Mouse (Mus musculus) hindbrain, embryonic 13.5 days (tissue): ENCODE measurements around the gene Gpc6. TPM values are rescaled to one million over a fixed set of nuclear protein-coding genes. Genes with fewer than 3 reads are reported as not detected.

ENCODE experiments used
- ATAC-seq: fragments of 200-750 bp; cut with Nextera tagmentation; 2 replicates; pipeline ENCODE4 v1.8.0; 2017; ENCODE audit warnings: moderate TSS enrichment; ENCODE audit not compliant: low FRiP score
- H3K27ac ChIP-seq: fragments of 300-500 bp; sonication (generic); 2 replicates; pipeline ENCODE4 v1.5.1; 2015; ENCODE audit warnings: inconsistent platforms, mild to moderate bottlenecking, moderate library complexity
- H3K27me3 ChIP-seq: fragments of 300-500 bp; sonication (generic); 2 replicates; pipeline ENCODE4 v1.6.1; 2015; ENCODE audit warnings: mild to moderate bottlenecking, inconsistent platforms
- H3K36me3 ChIP-seq: fragments of 300-500 bp; sonication (generic); 2 replicates; pipeline ENCODE4 v1.6.1; 2015; ENCODE audit warnings: mild to moderate bottlenecking, inconsistent platforms
- H3K4me1 ChIP-seq: fragments of 300-500 bp; sonication (generic); replicated peaks from 2 replicates; pipeline ENCODE4 v1.6.1; 2015; ENCODE audit warnings: inconsistent platforms
- H3K4me2 ChIP-seq: fragments of 300-500 bp; sonication (generic); 2 replicates; pipeline ENCODE4 v1.6.1; 2015; ENCODE audit warnings: inconsistent platforms, mild to moderate bottlenecking, moderate library complexity
- H3K4me3 ChIP-seq: fragments of 300-500 bp; sonication (generic); 2 replicates; pipeline ENCODE4 v1.5.1; 2015; ENCODE audit warnings: mild to moderate bottlenecking, inconsistent platforms
- H3K9ac ChIP-seq: fragments of 300-500 bp; sonication (generic); 2 replicates; pipeline ENCODE4 v1.6.1; 2015; ENCODE audit warnings: mild to moderate bottlenecking, inconsistent platforms
- H3K9me3 ChIP-seq: fragments of 300-500 bp; sonication (generic); 2 replicates; pipeline ENCODE4 v1.6.1; 2016; ENCODE audit warnings: inconsistent platforms
- WGBS: fragments of 180-500 bp; shearing (Covaris S2); methylation state at CpG from one replicate; pipeline ENCODE4 v1.1.7; 2015; 5-methylcytosine and 5-hydroxymethylcytosine counted together
- polyA plus RNA-seq: library from polyadenylated mRNA; unstranded; fragments of >200 nt; fragmentation: Nextera tagmentation; extraction: Ambion mirVana; gene quantifications from 2 replicates; pipeline ENCODE4 v1.2.1, GENCODE M21; 2015

The Gpc6 gene
- polyA plus RNA-seq, 1 experiment from 2014 or later, result 20.8 TPM

DNA sequence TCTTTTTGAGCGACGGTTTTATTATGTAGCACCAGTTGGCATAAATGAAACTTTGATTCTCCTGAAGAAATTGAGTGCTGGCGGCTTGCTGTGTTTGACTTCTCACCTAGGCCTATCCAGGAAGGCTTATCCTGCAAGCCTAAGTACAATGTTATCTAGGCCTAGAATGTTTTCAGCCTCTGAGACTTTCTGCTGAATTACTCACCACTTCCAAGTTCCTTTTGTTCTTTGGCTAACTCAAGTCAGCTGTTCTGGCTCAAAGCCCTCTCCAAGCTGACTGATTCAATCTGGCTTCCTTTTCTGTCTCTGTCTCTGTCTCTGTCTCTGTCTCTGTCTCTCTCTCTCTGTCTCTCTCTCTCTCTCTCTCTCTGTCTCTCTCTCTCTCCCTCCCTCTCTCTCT is 188.0 kb downstream of the Gpc6 start:
- Histone ChIP-seq H3K4me3 (no peak overlapping the region), H3K27me3 (no peaks in the 10 kb centered on the region), H3K9me3 (no peaks in the 10 kb centered on the region), H3K4me1 (no peaks in the 10 kb centered on the region), H3K9ac (no peak overlapping the region), H3K27ac (no peak overlapping the region), H3K36me3 (no peaks in the 10 kb centered on the region), H3K4me2 (no peak overlapping the region)
- 97% methylated on average over 3 of the region's 3 CpGs for WGBS
- no peak for ATAC-seq

DNA sequence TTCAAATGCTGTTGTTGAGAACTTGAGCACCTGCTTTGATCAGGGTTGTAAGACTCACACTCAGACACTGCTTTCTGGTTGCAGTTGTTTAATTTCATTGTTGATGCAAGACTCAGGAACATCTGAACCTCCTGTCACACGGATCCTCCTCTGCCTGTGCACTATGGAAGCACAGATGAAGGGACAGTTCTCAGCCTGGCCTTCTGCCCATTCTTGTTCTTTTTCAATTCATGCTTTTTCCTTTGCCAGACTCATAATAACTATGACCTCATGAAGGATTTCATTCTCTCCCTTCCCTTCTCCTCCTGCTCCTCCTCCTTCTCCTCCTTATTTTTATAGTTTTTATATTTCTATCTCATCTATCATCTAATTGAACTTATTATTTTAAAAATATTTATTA is 196.9 kb downstream of the Gpc6 start:
- no peak overlapping the region for H3K9ac ChIP-seq
- H3K27ac ChIP-seq, result no peak overlapping the region
- no peak overlapping the region for H3K4me2 ChIP-seq
- H3K36me3 ChIP-seq, result no peaks in the 10 kb centered on the region
- H3K4me1 ChIP-seq, result no peaks in the 10 kb centered on the region
- no peaks in the 10 kb centered on the region for H3K9me3 ChIP-seq
- H3K4me3 ChIP-seq, result no peak overlapping the region
- no peaks in the 10 kb centered on the region for H3K27me3 ChIP-seq
- WGBS, result 61% methylated on average over 1 of the region's 1 CpGs
- no peak for ATAC-seq

DNA sequence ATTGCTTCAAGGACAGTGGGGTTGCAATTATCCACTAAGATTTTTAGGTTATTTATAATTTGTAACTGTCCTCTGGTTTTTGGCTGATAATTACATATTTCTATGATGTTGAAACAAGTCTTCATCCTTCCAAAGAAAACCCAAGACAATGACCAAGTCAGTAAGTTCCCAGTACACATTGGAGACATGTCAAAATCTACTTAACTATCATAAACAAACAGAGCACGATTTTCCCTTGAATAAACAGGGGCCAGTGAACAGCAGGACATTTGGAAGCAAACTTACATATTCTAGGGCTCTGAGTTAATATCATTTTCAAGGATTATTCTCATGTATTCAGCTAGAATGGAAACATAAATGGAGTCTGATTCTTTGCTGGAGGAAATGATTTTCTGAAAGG is 205.2 kb downstream of the Gpc6 start:
- Histone ChIP-seq H3K27ac (no peak overlapping the region), H3K36me3 (no peaks in the 10 kb centered on the region), H3K9me3 (no peaks in the 10 kb centered on the region), H3K9ac (no peak overlapping the region), H3K4me3 (no peak overlapping the region), H3K4me1 (no peaks in the 10 kb centered on the region), H3K4me2 (no peak overlapping the region), H3K27me3 (no peaks in the 10 kb centered on the region)
- ATAC-seq, result no peak
- 84% methylated on average over 1 of the region's 1 CpGs for WGBS

DNA sequence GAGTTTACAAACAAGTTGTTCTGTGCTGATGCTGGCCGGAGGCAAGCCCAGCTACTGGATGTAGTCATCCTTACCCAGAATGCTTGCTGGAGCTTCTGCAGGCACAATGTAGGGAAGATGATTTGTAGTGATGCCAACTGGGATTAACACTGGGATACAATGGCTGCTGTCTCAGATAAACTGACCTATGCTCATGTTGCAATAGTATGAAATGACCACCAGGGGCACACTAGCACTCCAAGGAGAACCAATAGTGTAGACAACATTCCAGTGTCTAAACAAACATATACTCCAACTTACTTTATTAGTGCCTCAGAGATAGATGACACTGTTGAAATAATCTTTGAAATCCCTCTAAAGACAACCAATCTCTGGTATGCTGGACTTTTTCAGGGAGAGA is 206.2 kb downstream of the Gpc6 start:
- no peak overlapping the region for H3K9ac ChIP-seq
- no peaks in the 10 kb centered on the region for H3K9me3 ChIP-seq
- no peak overlapping the region for H3K4me3 ChIP-seq
- H3K4me2 ChIP-seq, result no peak overlapping the region
- no peak for ATAC-seq
- H3K36me3 ChIP-seq, result no peaks in the 10 kb centered on the region
- H3K4me1 ChIP-seq, result no peaks in the 10 kb centered on the region
- H3K27me3 ChIP-seq, result no peaks in the 10 kb centered on the region
- no peak overlapping the region for H3K27ac ChIP-seq
- 100% methylated on average over 1 of the region's 1 CpGs for WGBS

DNA sequence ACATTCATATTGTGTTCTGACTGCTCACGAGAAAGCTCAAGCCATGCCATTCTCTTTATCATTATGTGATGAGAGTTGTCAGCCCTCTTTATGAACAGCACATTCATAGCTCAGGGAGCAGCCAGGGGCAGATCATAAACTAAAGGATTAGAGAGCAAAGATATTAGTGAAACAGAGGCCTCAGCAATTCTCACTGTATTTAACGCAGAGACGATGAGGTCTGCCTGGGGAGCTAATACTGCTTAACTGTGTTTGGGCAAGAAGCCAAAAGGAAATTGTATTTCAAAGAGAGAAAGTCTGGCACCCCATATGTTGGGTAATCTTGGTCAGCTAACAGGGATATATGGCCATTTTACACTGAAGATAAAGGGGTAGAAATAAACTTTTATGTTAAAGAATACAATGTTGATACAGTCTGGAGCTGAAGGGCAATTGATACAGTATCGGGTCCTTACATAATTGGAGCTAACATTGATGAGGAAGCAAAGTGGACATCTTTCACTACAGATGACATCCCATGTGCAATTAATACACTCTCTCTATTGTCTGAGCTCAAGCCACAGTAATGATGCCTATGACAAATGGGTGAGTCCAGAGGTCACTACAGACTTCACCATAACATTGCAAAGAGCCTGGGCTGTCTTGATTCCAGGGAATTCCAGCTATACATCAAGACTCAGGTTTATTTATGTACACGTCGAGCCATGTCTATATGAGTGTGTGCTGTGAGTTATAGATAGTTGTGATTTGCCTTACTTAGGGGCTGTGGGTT is 216.1 kb downstream of the Gpc6 start:
- H3K4me3 ChIP-seq, result no peak overlapping the region
- no peaks in the 10 kb centered on the region for H3K9me3 ChIP-seq
- ATAC-seq, result peak; percentile 78
- H3K4me2 ChIP-seq, result no peak overlapping the region
- H3K36me3 ChIP-seq, result no peaks in the 10 kb centered on the region
- H3K27me3 ChIP-seq, result no peaks in the 10 kb centered on the region
- no peak overlapping the region for H3K9ac ChIP-seq
- H3K27ac ChIP-seq, result no peak overlapping the region
- 60% methylated on average over 6 of the region's 6 CpGs for WGBS
- H3K4me1 ChIP-seq, result peaks cover 12% of the 10 kb centered on the region

DNA sequence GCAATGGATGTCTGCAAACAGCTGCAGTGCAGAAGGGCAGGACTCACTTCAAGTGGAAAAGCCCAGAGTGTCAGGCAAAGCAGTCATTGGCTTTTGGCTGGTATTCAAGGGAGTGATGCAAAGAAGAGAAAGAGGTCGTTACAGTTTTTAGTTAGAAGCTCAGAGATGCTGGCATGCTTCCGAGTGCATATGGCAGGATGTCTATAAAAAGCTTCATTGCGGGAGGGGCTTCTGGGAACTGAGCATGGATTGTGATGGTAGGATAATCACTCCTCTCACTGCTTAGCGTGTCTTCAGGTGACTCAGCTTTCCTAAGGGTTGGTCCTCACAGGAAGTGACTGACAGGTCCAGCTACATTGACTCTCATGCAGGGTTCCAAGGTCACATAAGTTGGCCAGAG is 221.0 kb downstream of the Gpc6 start:
- Histone ChIP-seq H3K9me3 (no peaks in the 10 kb centered on the region), H3K27me3 (no peaks in the 10 kb centered on the region), H3K36me3 (no peaks in the 10 kb centered on the region), H3K27ac (no peak overlapping the region), H3K4me1 (peaks cover 7% of the 10 kb centered on the region; the same call in 1 of the 2 replicates), H3K9ac (no peak overlapping the region), H3K4me2 (no peak overlapping the region), H3K4me3 (no peak overlapping the region)
- WGBS, result 79% methylated on average over 4 of the region's 4 CpGs
- no peak for ATAC-seq

DNA sequence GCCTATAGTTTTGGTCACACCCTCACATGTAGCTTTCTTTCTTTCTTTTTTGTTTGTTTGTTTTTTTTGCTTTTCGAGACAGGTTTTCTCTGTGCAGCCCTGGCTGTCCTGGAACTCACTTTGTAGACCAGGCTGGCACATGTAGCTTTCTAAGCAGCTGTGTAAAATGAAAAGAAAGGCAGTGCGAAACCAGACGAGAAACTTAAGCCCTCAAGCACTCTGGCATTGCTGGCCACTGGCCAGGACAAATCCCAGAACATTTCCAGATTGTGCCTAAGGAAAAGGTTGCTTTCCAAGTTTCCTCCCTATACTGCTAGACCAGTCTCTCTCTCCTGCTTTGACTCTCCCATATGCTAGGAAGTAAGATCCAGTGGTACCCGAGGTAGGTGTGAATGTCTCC is 221.6 kb downstream of the Gpc6 start:
- Histone ChIP-seq H3K27ac (no peak overlapping the region), H3K9me3 (no peaks in the 10 kb centered on the region), H3K4me3 (no peak overlapping the region), H3K4me2 (no peak overlapping the region), H3K36me3 (no peaks in the 10 kb centered on the region), H3K9ac (no peak overlapping the region), H3K4me1 (peaks cover 2% of the 10 kb centered on the region; the same call in 1 of the 2 replicates), H3K27me3 (no peaks in the 10 kb centered on the region)
- 78% methylated on average over 4 of the region's 4 CpGs for WGBS
- ATAC-seq, result no peak

DNA sequence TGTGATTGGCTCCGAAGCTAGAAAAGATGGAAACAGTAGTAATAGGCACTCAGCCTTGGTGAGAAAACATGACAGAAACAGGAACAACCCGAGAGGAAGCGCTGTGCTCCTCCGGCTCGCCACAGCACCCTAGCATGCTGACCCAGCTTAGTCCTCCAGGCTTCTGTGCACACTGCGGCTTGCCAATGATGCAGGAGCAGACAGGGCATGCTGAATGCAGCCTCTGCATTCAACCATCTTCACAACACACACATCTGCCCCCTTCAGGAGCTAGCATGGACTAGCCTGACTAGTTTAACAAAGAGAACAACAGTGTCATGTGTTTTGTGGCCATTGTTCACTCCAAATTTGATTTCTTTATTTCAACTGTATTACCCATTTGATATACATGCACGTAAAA is 226.5 kb downstream of the Gpc6 start:
- no peak for ATAC-seq
- Histone ChIP-seq H3K4me3 (no peak overlapping the region), H3K27me3 (no peaks in the 10 kb centered on the region), H3K4me1 (no peaks in the 10 kb centered on the region), H3K27ac (no peak overlapping the region), H3K9me3 (no peaks in the 10 kb centered on the region), H3K4me2 (no peak overlapping the region), H3K9ac (no peak overlapping the region), H3K36me3 (no peaks in the 10 kb centered on the region)
- 96% methylated on average over 7 of the region's 7 CpGs for WGBS

DNA sequence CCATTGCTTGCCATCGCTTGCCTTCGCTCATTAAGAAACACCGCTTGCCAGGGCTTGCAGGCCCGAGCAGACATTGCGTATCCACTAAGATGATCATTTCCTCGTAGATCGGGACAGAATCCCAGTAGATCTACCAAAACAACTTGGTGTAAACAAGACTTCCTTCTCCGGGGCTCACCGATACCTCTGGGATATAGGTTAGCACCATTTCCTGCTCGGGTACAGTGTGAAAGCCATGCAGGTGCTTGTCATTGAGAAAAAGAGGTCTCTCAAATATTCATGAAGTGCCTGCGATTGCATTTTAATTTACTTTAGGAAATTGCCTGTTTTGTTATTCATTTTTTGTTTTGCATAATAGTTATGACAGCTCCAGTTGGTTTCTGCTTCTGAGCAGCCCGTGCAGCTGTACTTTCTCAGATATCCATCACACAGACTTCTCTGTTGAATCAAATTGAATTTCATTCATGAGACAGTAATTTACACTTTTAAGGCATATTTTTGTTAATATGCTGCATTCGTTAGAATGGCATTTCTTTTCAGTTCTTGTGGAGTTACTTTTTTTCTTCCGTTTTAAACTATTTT is 230.9 kb downstream of the Gpc6 start:
- Histone ChIP-seq H3K9me3 (no peaks in the 10 kb centered on the region), H3K4me2 (no peak overlapping the region), H3K27ac (no peak overlapping the region), H3K36me3 (no peaks in the 10 kb centered on the region), H3K9ac (no peak overlapping the region), H3K27me3 (no peaks in the 10 kb centered on the region), H3K4me1 (no peaks in the 10 kb centered on the region), H3K4me3 (no peak overlapping the region)
- no peak for ATAC-seq
- WGBS, result 90% methylated on average over 14 of the region's 14 CpGs

DNA sequence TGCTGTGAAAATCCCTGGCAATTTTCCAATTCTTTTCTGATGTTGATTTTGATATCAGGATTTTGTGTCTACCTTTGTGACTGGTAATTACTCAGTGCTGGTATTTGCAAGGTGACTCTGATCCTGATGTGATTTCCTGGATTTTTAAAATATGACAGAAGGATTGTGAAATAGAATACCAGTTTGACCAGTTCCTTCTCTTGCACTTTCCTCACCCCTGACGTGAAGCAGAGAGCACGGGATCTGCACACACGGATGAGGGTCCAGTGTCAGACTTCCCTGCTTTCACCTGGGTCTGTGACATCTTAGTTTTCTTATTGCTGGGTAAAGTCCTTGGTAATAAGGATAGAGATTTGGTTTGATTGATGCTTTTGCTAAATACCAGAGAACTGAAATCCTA is 232.3 kb downstream of the Gpc6 start:
- WGBS, result 94% methylated on average over 3 of the region's 3 CpGs
- no peaks in the 10 kb centered on the region for H3K4me1 ChIP-seq
- H3K4me3 ChIP-seq, result no peak overlapping the region
- no peak overlapping the region for H3K27ac ChIP-seq
- no peak overlapping the region for H3K9ac ChIP-seq
- H3K4me2 ChIP-seq, result no peak overlapping the region
- no peaks in the 10 kb centered on the region for H3K9me3 ChIP-seq
- no peaks in the 10 kb centered on the region for H3K36me3 ChIP-seq
- ATAC-seq, result no peak
- no peaks in the 10 kb centered on the region for H3K27me3 ChIP-seq

DNA sequence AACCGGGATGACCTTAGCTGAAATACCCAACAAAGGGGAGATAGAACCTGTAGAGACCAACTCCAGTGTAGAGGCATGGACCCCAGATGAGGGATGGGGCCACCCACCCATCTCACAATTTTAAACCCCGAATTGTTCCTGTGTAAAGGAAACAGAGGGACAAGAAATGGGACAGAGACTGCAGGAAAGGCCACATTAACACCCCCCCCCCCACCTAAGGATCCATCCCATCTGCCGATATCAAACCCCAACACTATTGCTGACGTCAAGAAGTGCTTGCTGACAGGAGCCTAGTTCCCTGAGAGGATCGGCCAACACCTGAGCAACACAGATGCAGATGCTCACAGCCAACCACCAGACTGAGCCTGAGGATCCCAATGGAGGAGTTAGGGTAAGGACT is 241.2 kb downstream of the Gpc6 start:
- H3K9me3 ChIP-seq, result no peaks in the 10 kb centered on the region
- no peak overlapping the region for H3K9ac ChIP-seq
- no peak overlapping the region for H3K4me2 ChIP-seq
- H3K27ac ChIP-seq, result no peak overlapping the region
- no peaks in the 10 kb centered on the region for H3K27me3 ChIP-seq
- no peaks in the 10 kb centered on the region for H3K36me3 ChIP-seq
- H3K4me1 ChIP-seq, result no peaks in the 10 kb centered on the region
- no peak overlapping the region for H3K4me3 ChIP-seq
- 97% methylated on average over 5 of the region's 5 CpGs for WGBS
- no peak for ATAC-seq

DNA sequence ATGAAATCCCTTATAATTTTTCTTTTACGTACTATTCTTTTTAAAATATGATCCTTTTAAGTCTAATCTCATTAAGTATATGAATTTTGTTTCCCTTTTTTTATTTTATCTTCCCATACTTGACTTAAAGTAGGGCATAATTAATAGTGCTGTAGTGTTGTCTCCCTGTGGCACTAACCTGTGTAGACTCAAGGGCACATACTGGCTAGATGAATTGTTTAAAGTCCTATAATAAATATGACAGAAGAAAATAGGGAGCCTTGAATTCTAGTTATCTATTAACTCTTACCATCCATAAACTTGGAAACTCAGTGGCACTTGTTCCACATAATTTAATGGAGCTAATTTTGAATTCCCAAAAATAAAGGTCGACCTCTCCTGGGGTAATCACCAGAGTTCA is 268.2 kb downstream of the Gpc6 start:
- no peak for ATAC-seq
- Histone ChIP-seq H3K9ac (no peak overlapping the region), H3K4me3 (no peak overlapping the region), H3K27ac (no peak overlapping the region), H3K27me3 (no peaks in the 10 kb centered on the region), H3K4me2 (no peak overlapping the region), H3K36me3 (no peaks in the 10 kb centered on the region), H3K9me3 (no peaks in the 10 kb centered on the region), H3K4me1 (no peaks in the 10 kb centered on the region)
- WGBS, result 96% methylated on average over 2 of the region's 2 CpGs

DNA sequence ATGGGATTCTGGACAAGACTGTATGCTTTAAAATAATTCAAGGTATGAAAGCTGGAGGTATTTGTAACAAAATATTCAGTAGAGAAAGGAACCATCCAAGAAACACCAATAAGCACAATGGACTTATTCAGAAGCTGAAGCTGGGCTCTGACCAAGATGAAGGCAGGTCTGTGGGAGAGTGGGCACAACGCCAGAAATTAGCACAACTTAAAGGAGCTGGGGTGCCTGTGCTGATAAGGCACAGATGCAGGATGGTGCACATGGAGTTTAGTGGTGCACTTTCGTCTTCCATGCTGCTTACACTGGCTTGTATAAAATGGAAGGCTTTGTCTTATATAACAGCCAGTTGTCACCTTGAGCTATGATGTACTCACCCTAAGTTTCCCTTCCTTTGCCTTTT is 276.9 kb downstream of the Gpc6 start:
- Histone ChIP-seq H3K27me3 (no peaks in the 10 kb centered on the region), H3K27ac (no peak overlapping the region), H3K9me3 (no peaks in the 10 kb centered on the region), H3K4me3 (no peak overlapping the region), H3K36me3 (no peaks in the 10 kb centered on the region), H3K9ac (no peak overlapping the region), H3K4me1 (no peaks in the 10 kb centered on the region), H3K4me2 (no peak overlapping the region)
- WGBS, result 78% methylated on average over 2 of the region's 2 CpGs
- ATAC-seq, result no peak
